Mouse (Mus musculus): ENCODE measurements around the gene Cpz.

Cpz gene

GRCm38 (mm10) chr5:35525469-35526123 lies at the start of gene Cpz:
Gene Cpz, minus strand, starts transcription at chr5:35525698.
- peak; percentile 33 for DNase-seq (ENCODE audit: low read depth, low spot score)

GRCm38 (mm10) chr5:35574653-35575599 lies 49.4 kb upstream of the Cpz start, which contains the start of gene Trmt44:
Gene Trmt44, minus strand, starts transcription at chr5:35575070.
- DNase-seq (ENCODE audit: low read depth, low spot score), result peak; percentile 86

DNA sequence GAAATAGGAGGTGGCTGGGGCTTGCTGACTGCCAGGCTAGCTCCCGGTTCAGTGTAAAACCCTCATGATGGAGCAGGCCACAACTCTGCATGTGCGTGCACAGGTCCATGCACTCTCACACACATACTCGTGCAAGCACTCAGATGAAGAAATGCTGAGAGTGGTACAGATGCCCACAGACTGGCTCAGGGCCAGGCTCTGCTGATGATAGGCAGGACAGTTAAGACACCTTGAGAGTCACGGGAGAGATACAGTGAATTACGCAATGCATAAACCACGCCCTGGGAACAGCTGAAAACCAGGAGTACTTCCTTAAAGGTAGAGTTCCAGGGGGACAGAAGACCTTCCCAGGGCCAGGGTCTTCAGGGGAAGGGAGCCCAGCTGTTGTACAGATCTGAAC lies 46.0 kb upstream of the Cpz start:
- DNase-seq (ENCODE audit: low read depth, low spot score), result no peak

GRCm38 (mm10) chr5:35566632-35567031 lies 41.1 kb upstream of the Cpz start:
- no peak for DNase-seq (ENCODE audit: low read depth, low spot score)

GRCm38 (mm10) chr5:35565217-35565616 lies 39.7 kb upstream of the Cpz start:
- no peak for DNase-seq (ENCODE audit: low read depth, low spot score)

- peak; percentile 51 for DNase-seq (ENCODE audit: low read depth, low spot score)
These were observed 38.0 kb upstream of the Cpz start for GRCm38 (mm10) chr5:35563449-35563848.

- DNase-seq (ENCODE audit: low read depth, low spot score), result no peak
These were observed 37.1 kb upstream of the Cpz start for GRCm38 (mm10) chr5:35562616-35563015.

DNA sequence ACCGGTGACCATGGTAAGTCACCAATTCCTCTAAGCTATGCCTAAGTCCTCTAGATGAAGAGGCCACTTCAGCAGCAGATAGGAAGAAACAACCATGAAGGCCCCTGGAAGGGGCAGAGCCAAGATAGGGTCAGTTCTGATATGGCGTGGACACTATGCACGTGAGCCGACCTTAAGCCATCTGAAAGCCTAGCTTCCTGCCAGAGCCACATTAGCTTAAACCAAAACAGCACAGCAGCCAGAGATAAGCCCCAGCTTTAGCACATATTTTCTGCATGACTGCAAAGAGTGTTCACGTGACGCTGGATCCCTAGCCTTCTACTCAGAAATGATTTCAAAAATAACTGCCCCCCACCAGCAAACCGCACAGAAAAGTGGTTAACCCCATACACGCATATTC lies 33.9 kb upstream of the Cpz start:
- DNase-seq (ENCODE audit: low read depth, low spot score), result peak; percentile 17

DNA sequence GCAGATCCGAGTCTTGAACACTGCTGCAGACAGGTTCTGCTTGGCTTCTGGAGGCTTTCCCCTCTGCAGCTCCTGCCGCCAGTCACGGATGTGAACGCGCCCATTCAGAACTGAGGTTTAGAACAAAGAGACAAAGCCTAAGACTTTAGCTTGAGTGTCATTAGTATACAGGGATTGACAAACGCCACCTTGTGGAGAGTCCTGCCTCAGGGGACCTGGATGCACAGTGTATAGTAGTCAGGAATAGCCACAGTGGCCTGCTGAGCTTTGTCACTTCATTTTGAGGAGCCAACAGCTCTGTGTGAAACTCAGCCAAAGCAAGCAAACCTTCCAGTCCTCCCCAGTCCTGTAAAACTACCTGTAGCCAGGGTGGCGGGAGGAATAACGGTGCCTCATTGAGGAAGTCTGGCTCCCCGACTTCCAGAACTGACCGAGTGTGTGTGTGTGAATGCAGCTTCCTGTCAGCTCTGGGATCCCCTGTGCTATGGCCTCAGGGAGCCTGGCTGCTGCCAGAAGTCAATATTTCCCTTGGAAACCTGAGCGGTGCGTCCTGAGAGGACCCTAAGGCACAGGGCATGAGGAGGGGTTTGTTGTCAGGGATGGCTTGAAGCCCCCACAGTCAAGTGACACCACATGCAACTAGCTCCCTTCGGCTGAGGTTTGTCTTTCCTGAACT lies 32.6 kb upstream of the Cpz start:
- no peak for DNase-seq (ENCODE audit: low read depth, low spot score)

GRCm38 (mm10) chr5:35556393-35556792 lies 30.9 kb upstream of the Cpz start:
- DNase-seq (ENCODE audit: low read depth, low spot score), result no peak

DNA sequence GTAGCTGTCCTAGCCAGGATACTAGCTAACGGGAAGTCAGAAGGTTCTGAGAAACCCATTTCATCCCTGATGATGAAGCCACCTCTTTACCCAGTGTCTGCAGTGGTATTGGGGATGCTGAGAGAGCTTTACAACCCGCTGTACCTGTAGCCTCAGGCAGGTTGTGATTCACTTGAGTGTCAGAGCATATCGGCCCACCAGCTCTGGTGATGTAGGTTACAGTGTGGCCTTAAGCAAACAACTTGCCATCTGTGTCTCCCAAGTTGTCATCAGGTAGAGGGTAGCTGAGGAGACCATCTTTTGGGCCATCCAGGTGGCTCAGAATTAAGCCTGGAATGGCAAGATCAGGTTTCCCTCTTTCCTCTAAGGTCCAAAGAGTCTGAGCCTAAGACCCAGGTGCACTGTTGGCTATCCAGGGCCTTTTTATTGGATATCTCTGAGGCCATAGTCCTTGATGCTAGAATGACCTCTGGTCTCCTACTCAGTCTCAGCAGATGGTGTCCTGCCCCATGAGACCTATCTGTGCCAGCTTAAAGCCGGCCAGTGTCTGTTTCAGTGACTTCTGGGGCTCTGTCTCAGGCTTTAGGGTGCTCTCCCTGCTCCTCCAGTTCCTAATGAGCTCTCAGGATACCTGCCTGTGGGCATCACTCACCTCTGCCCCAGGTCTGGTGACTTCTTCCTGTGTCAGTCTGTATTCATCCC lies 27.5 kb upstream of the Cpz start:
- DNase-seq (ENCODE audit: low read depth, low spot score), result no peak

DNA sequence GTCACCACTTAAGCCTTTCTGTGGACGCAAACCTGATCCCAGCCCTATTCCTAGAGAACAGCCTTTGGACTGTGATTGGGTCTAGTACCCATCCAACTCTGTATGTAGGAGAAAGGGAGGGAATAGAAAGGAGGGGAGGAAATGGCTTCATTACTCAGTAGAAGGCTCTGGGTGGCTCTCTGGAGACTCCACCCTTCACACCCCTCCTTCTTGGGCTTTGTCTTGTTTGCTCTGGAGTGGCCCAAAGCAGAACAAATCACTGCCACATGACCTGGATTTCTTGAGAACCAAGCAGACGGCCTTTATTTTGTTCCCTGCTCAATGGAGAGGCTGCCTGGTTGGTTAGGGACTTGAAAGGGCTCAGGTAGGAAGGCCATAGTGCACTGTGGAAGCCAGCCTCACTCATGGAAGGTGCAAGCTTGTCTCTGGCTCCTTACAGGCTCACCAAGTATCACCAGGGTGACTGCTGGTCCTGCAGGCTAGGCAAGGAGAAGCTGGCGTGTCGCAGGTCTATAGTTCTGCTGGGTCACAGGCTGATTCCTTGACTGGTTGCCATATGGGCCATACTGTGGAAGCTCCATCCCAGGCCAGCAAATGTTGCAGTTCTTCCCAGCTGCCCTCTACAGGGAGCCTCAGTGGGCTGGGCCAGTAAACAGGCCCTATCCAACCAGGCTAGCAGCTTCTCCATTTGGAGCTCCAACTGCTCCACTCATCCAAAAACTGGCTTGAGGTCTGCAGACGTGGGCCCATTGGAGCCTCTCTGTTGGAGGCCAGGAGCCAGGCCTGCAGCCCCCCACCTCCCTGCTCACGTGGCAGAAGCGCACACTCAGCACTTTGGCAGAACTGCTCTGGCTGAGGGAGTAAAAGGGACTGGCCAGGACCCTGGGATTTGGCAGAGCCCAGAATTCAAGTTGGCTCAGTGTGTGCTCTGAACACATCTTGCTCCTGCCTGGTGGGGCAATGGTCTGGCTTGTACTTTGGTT lies 26.6 kb upstream of the Cpz start:
- no peak for DNase-seq (ENCODE audit: low read depth, low spot score)

- no peak for DNase-seq (ENCODE audit: low read depth, low spot score)
These were observed 20.6 kb upstream of the Cpz start for GRCm38 (mm10) chr5:35546127-35546526.

GRCm38 (mm10) chr5:35541059-35541790 lies 15.7 kb upstream of the Cpz start:
- DNase-seq (ENCODE audit: low read depth, low spot score), result no peak

GRCm38 (mm10) chr5:35540555-35540954 lies 15.1 kb upstream of the Cpz start:
- no peak for DNase-seq (ENCODE audit: low read depth, low spot score)

DNA sequence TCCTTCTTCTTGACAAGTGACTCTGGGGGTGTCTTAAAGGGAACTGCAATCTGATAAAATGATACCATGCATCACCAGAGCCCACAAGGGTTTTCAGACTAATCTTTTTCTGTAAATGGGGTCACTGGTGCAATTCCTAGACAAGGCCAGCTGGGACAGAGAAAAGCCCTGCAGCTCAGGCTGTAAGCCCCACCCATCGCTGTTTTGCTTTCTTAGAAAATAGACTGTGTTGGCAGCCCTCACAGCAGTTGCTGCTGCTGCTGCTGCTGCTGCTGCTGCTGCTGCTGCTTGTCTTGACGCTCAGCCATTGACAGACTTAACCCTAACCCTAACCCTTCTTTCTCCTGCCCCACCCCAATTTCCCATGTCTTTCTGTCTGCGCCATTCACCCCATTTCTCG lies 14.1 kb upstream of the Cpz start:
- DNase-seq (ENCODE audit: low read depth, low spot score), result peak; percentile 21

DNA sequence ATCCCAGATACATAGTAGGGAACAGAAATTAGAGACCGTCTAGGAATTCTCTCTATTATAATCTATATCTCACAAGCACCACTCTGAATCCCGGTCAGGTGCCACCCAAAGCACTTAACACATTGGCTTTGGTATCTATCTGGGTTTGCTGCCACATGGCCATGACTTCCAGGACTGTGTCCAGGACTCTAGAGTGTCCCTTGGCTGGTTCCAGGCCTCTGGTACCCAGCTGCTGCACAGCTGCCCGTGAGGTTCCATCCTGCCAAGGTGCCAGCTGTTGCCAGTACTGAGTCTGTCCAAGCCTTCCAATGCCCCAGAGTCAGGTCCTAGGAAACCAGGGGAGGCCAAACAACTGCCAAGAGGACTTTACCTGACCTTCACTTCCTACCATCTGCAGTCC lies 12.5 kb upstream of the Cpz start:
- DNase-seq (ENCODE audit: low read depth, low spot score), result no peak

- DNase-seq (ENCODE audit: low read depth, low spot score), result no peak
These were observed 12.0 kb upstream of the Cpz start for GRCm38 (mm10) chr5:35537474-35537873.

- peak; percentile 25 for DNase-seq (ENCODE audit: low read depth, low spot score)
These were observed 10.8 kb upstream of the Cpz start for GRCm38 (mm10) chr5:35536271-35536670.

GRCm38 (mm10) chr5:35531586-35531985 lies 6.1 kb upstream of the Cpz start:
- DNase-seq (ENCODE audit: low read depth, low spot score), result no peak

All from retina, postnatal 7 days (tissue).